Mouse (Mus musculus) E14TG2a.4 (cell line): ENCODE measurements around the gene Akt1.

Experiments
- CTCF ChIP-seq: conservative IDR thresholded peaks from 2 replicates; pipeline ENCODE4 v1.5.1; 2014; ENCODE audit warnings: low read length
- POU5F1 ChIP-seq: IDR thresholded peaks from 2 replicates; pipeline ENCODE4 v1.6.1; 2014; ENCODE audit warnings: low read length, borderline replicate concordance

DNA sequence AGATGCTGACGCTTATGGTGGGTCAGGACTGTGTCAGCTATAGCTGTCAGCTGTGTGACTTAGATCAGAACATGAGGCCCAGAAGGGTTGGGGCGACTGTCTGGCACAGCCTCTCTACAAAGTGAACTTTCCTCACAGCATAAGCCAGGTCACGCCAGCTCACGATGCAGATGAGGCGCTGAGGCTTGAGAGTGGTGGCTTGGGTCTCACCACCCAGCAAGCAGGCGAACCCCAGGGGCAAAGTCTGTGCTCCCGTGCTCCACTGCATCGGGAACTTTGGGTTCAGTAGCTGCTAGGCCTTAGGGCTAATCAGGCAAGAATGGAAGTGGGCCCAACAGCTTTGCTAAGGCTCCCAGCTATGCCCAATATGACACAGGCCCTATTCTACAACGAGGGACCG lies 65.7 kb downstream of the Akt1 start:
- TF ChIP-seq CTCF: no peak
- TF ChIP-seq POU5F1: no peak
